Mouse (Mus musculus) neural tube, embryonic 13.5 days (tissue): ENCODE results near the gene Lrrc56. TPM values are rescaled to one million over a fixed set of nuclear protein-coding genes. Genes with fewer than 3 reads are reported as not detected.
"Not testable (repeated sequence)": the region's sequence is repeated elsewhere in the genome, so short reads cannot be mapped to it uniquely, and the experiment has no call there.

Experiments used
- ATAC-seq: fragments of 200-750 bp; cut with Nextera tagmentation; 2 replicates; pipeline ENCODE4 v1.8.0; 2017; ENCODE audit warnings: low read depth, mild to moderate bottlenecking, moderate TSS enrichment, moderate library complexity
- H3K27ac ChIP-seq: fragments of 300-500 bp; sonication (generic); replicated peaks from 2 replicates; pipeline ENCODE4 v1.5.1; 2015; ENCODE audit warnings: moderate library complexity, mild to moderate bottlenecking, inconsistent platforms
- H3K27me3 ChIP-seq: fragments of 300-500 bp; sonication (generic); 2 replicates; pipeline ENCODE4 v1.6.1; 2015; ENCODE audit warnings: mild to moderate bottlenecking, inconsistent platforms
- H3K36me3 ChIP-seq: fragments of 300-500 bp; sonication (generic); 2 replicates; pipeline ENCODE4 v1.6.1; 2015; ENCODE audit warnings: mild to moderate bottlenecking, inconsistent platforms
- H3K4me1 ChIP-seq: fragments of 300-500 bp; sonication (generic); replicated peaks from 2 replicates; pipeline ENCODE4 v1.6.1; 2015; ENCODE audit warnings: inconsistent platforms
- H3K4me2 ChIP-seq: fragments of 300-500 bp; sonication (generic); 2 replicates; pipeline ENCODE4 v1.6.1; 2015; ENCODE audit warnings: inconsistent platforms, mild to moderate bottlenecking, moderate library complexity
- H3K4me3 ChIP-seq: fragments of 300-500 bp; sonication (generic); 2 replicates; pipeline ENCODE4 v1.5.1; 2015; ENCODE audit warnings: mild to moderate bottlenecking, inconsistent platforms
- H3K9ac ChIP-seq: fragments of 300-500 bp; sonication (generic); 2 replicates; pipeline ENCODE4 v1.6.1; 2015; ENCODE audit warnings: moderate library complexity, mild to moderate bottlenecking, inconsistent platforms
- H3K9me3 ChIP-seq: fragments of 300-500 bp; sonication (generic); 2 replicates; pipeline ENCODE4 v1.6.1; 2016; ENCODE audit warnings: inconsistent platforms
- WGBS: fragments of 180-500 bp; shearing (Covaris S2); methylation state at CpG from one replicate; pipeline ENCODE4 v1.1.7; 2015; 5-methylcytosine and 5-hydroxymethylcytosine counted together
- microRNA counts: library from miRNA; unstranded; fragments of <30 nt; microRNA quantifications from one replicate; lab custom pipeline; 2016
- microRNA-seq: library from miRNA; unstranded; fragments of <30 nt; microRNA quantifications from one replicate; pipeline ENCODE4, GENCODE M21; 2016
- polyA plus RNA-seq: library from polyadenylated mRNA; unstranded; fragments of >200 nt; fragmentation: Nextera tagmentation; extraction: Ambion mirVana; gene quantifications from 2 replicates; pipeline ENCODE4 v1.2.1, GENCODE M21; 2015

The Lrrc56 gene
- polyA plus RNA-seq, 1 experiment from 2014 or later = 9.0 TPM

- not testable (repeated sequence) for ATAC-seq, H3K27ac ChIP-seq, H3K4me1 ChIP-seq, H3K9ac ChIP-seq, H3K4me3 ChIP-seq, H3K9me3 ChIP-seq, H3K27me3 ChIP-seq, H3K4me2 ChIP-seq
- 94% methylated on average over 4 of the region's 4 CpGs for WGBS
- peaks cover 96% of the 10 kb centered on the region for H3K36me3 ChIP-seq
Observed at GRCm38 (mm10) chr7:141250486-141250885, 56.5 kb downstream of the Lrrc56 start.

DNA sequence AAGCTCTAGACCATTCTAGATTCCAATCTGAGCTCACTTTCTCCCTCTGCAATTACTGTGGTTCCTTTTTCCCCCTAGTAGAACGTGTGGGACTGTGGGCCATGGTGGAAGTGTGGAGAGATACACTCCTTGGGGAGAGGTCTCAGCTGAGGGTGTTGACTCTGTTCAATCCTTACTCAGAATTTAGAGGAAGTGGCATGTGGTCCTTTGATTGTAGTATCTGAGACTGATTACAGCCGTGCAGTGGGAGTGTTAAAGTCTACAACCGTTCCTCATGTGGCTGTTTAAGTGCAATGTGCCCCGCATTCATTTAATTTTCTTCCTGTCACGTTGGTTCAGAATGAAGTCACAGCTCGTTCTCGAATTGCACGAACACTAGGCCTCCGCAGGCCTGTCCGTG lies 62.2 kb downstream of the Lrrc56 start:
- Histone ChIP-seq H3K9ac (no peak overlapping the region), H3K27ac (no peak overlapping the region), H3K4me1 (no peaks in the 10 kb centered on the region), H3K9me3 (no peaks in the 10 kb centered on the region), H3K27me3 (no peaks in the 10 kb centered on the region), H3K4me2 (no peak overlapping the region), H3K36me3 (peaks cover 95% of the 10 kb centered on the region), H3K4me3 (no peak overlapping the region)
- ATAC-seq = no peak
- 93% methylated on average over 10 of the region's 10 CpGs for WGBS

MicroRNAs encoded within 50 kb of the gene (microRNA counts, 519-probe panel; counts per million panel counts)
- microRNA mmu-miR-210 (lab: Ali Mortazavi, UCI) = 3,657 counts per million, percentile 54 among the panel's probes with 10 or more counts

Small RNA genes within 50 kb of the gene (microRNA-seq; reads per million reads assigned to microRNA genes)
- 203 reads per million, percentile 64 among the genes with 10 or more reads in this experiment for gene Mir210

Other genes with a start within 250 kb of the Lrrc56 start
- gene Ifitm5, start 243.9 kb upstream of the Lrrc56 start, polyA plus RNA-seq = 1.4 and 2.1 TPM in 2 replicates
- not detected in 2 replicates for gene Gm45717, start 238.2 kb upstream of the Lrrc56 start, polyA plus RNA-seq
- gene Ifitm2, start 238.2 kb upstream of the Lrrc56 start, polyA plus RNA-seq = 271 and 311 TPM in 2 replicates
- 20.3 and 26.7 TPM in 2 replicates for gene Ifitm1, start 226.9 kb upstream of the Lrrc56 start, polyA plus RNA-seq
- 35.9 and 40.0 TPM in 2 replicates for gene Ifitm3, start 183.4 kb upstream of the Lrrc56 start, polyA plus RNA-seq
- gene Ifitm6, start 176.2 kb upstream of the Lrrc56 start, polyA plus RNA-seq = 0.63 and 0.81 TPM in 2 replicates
- not detected in 2 replicates for gene Gm17387, start 165.0 kb upstream of the Lrrc56 start, polyA plus RNA-seq
- gene B4galnt4, start 133.1 kb upstream of the Lrrc56 start, polyA plus RNA-seq = 39.2 and 41.0 TPM in 2 replicates
- 0.38 and 1.2 TPM in 2 replicates for gene Pkp3, start 115.9 kb upstream of the Lrrc56 start, polyA plus RNA-seq
- 1.5 and 3.5 TPM in 2 replicates for gene Sigirr, start 93.6 kb upstream of the Lrrc56 start, polyA plus RNA-seq
- 0.27 TPM in 1 of 2 replicates, not detected in the other for gene Ano9, start 76.4 kb upstream of the Lrrc56 start, polyA plus RNA-seq
- 63.5 and 77.7 TPM in 2 replicates for gene Ptdss2, start 71.8 kb upstream of the Lrrc56 start, polyA plus RNA-seq
- gene Rnh1, start 21.3 kb upstream of the Lrrc56 start, polyA plus RNA-seq = 52.4 and 57.5 TPM in 2 replicates
- gene Hras, start 152 bp upstream of the Lrrc56 start, polyA plus RNA-seq = 130 and 139 TPM in 2 replicates
- 1.3 and 1.5 TPM in 2 replicates for gene Lmntd2, start 19.9 kb downstream of the Lrrc56 start, polyA plus RNA-seq
- gene Rassf7, start 21.7 kb downstream of the Lrrc56 start, polyA plus RNA-seq = 29.8 and 31.7 TPM in 2 replicates
- gene Phrf1, start 34.6 kb downstream of the Lrrc56 start, polyA plus RNA-seq = 71.4 and 74.1 TPM in 2 replicates
- 1.0 and 1.4 TPM in 2 replicates for gene Irf7, start 72.3 kb downstream of the Lrrc56 start, polyA plus RNA-seq
- gene Cdhr5, start 82.6 kb downstream of the Lrrc56 start, polyA plus RNA-seq = not detected in 2 replicates
- 3.3 and 5.8 TPM in 2 replicates for gene Sct, start 85.0 kb downstream of the Lrrc56 start, polyA plus RNA-seq
- 0.54 and 1.3 TPM in 2 replicates for gene Drd4, start 97.8 kb downstream of the Lrrc56 start, polyA plus RNA-seq
- gene Deaf1, start 133.5 kb downstream of the Lrrc56 start, polyA plus RNA-seq = 150 and 156 TPM in 2 replicates
- gene Tmem80, start 133.6 kb downstream of the Lrrc56 start, polyA plus RNA-seq = 58.7 and 60.8 TPM in 2 replicates
- gene Eps8l2, start 144.7 kb downstream of the Lrrc56 start, polyA plus RNA-seq = 0.43 and 0.76 TPM in 2 replicates
- gene Taldo1, start 198.0 kb downstream of the Lrrc56 start, polyA plus RNA-seq = 328 and 340 TPM in 2 replicates
- gene Gatd1, start 220.0 kb downstream of the Lrrc56 start, polyA plus RNA-seq = 47.0 and 51.4 TPM in 2 replicates
- 94.3 and 111 TPM in 2 replicates for gene Cend1, start 235.3 kb downstream of the Lrrc56 start, polyA plus RNA-seq
- gene Slc25a22, start 243.7 kb downstream of the Lrrc56 start, polyA plus RNA-seq = 59.6 and 66.7 TPM in 2 replicates
- 3.8 and 3.9 TPM in 2 replicates for gene Pidd1, start 249.9 kb downstream of the Lrrc56 start, polyA plus RNA-seq